Mouse (Mus musculus): Measurements from ENCODE around the gene Eva1c. TPM values are rescaled to one million over a fixed set of nuclear protein-coding genes. Genes with fewer than 3 reads are reported as not detected.

Gene Eva1c
- polyA plus RNA-seq, 1 experiment from 2014 or later: 2.3 TPM

- Histone ChIP-seq H3K4me2 (no peak overlapping the region), H3K36me3 (no peaks in the 10 kb centered on the region), H3K9ac (no peak overlapping the region), H3K27me3 (peaks cover 3% of the 10 kb centered on the region; the same call in 1 of the 2 replicates), H3K4me1 (peaks cover 23% of the 10 kb centered on the region), H3K4me3 (no peak overlapping the region), H3K27ac (no peak overlapping the region), H3K9me3 (no peaks in the 10 kb centered on the region)
- no peak for ATAC-seq (ENCODE audit: insufficient number of reproducible peaks, insufficient read depth, low FRiP score, low TSS enrichment, low read depth)
- WGBS: 57% methylated on average over 9 of the region's 9 CpGs
Measured at GRCm38 (mm10) chr16:90893792-90894191, 67.3 kb downstream of the Eva1c start.

GRCm38 (mm10) chr16:90897651-90898050, 71.1 kb downstream of the Eva1c start:
- WGBS: 92% methylated on average over 3 of the region's 3 CpGs
- Histone ChIP-seq H3K4me3 (no peak overlapping the region), H3K4me1 (peaks cover 17% of the 10 kb centered on the region), H3K27ac (no peak overlapping the region), H3K36me3 (no peaks in the 10 kb centered on the region), H3K9ac (no peak overlapping the region), H3K4me2 (no peak overlapping the region), H3K27me3 (no peaks in the 10 kb centered on the region), H3K9me3 (no peaks in the 10 kb centered on the region)
- ATAC-seq (ENCODE audit: insufficient number of reproducible peaks, insufficient read depth, low FRiP score, low TSS enrichment, low read depth): no peak

- H3K9me3 ChIP-seq: no peaks in the 10 kb centered on the region
- H3K9ac ChIP-seq: no peak overlapping the region
- no peak for ATAC-seq (ENCODE audit: insufficient number of reproducible peaks, insufficient read depth, low FRiP score, low TSS enrichment, low read depth)
- no peaks in the 10 kb centered on the region for H3K27me3 ChIP-seq
- no peak overlapping the region for H3K4me3 ChIP-seq
- no peak overlapping the region for H3K4me2 ChIP-seq
- H3K27ac ChIP-seq: no peak overlapping the region
- 57% methylated on average over 12 of the region's 12 CpGs for WGBS
- peaks cover 5% of the 10 kb centered on the region; the same call in 1 of the 2 replicates for H3K4me1 ChIP-seq
- H3K36me3 ChIP-seq: no peaks in the 10 kb centered on the region
Measured at GRCm38 (mm10) chr16:90899498-90899897, 73.0 kb downstream of the Eva1c start.

GRCm38 (mm10) chr16:90901364-90901763, 74.8 kb downstream of the Eva1c start:
- Histone ChIP-seq H3K36me3 (no peaks in the 10 kb centered on the region), H3K9ac (no peak overlapping the region), H3K4me3 (no peak overlapping the region), H3K27me3 (no peaks in the 10 kb centered on the region), H3K27ac (no peak overlapping the region), H3K4me2 (no peak overlapping the region), H3K4me1 (peaks cover 5% of the 10 kb centered on the region; the same call in 1 of the 2 replicates), H3K9me3 (no peaks in the 10 kb centered on the region)
- no peak for ATAC-seq (ENCODE audit: insufficient number of reproducible peaks, insufficient read depth, low FRiP score, low TSS enrichment, low read depth)
- WGBS: 71% methylated on average over 4 of the region's 4 CpGs

GRCm38 (mm10) chr16:90903300-90903699, 76.8 kb downstream of the Eva1c start:
- H3K4me3 ChIP-seq: no peak overlapping the region
- no peak for ATAC-seq (ENCODE audit: insufficient number of reproducible peaks, insufficient read depth, low FRiP score, low TSS enrichment, low read depth)
- H3K27ac ChIP-seq: no peak overlapping the region
- no peak overlapping the region for H3K4me2 ChIP-seq
- no peaks in the 10 kb centered on the region for H3K9me3 ChIP-seq
- H3K36me3 ChIP-seq: no peaks in the 10 kb centered on the region
- H3K27me3 ChIP-seq: no peaks in the 10 kb centered on the region
- WGBS: 21% methylated on average over 5 of the region's 5 CpGs
- no peak overlapping the region for H3K9ac ChIP-seq
- peaks cover 5% of the 10 kb centered on the region; the same call in 1 of the 2 replicates for H3K4me1 ChIP-seq

- H3K9ac ChIP-seq: no peak overlapping the region
- 62% methylated on average over 7 of the region's 7 CpGs for WGBS
- H3K4me3 ChIP-seq: no peak overlapping the region
- H3K27me3 ChIP-seq: no peaks in the 10 kb centered on the region
- H3K27ac ChIP-seq: no peak overlapping the region
- H3K36me3 ChIP-seq: no peaks in the 10 kb centered on the region
- H3K4me1 ChIP-seq: no peaks in the 10 kb centered on the region; the same call in 1 of the 2 replicates
- no peak overlapping the region for H3K4me2 ChIP-seq
- no peak for ATAC-seq (ENCODE audit: insufficient number of reproducible peaks, insufficient read depth, low FRiP score, low TSS enrichment, low read depth)
- no peaks in the 10 kb centered on the region for H3K9me3 ChIP-seq
Measured at GRCm38 (mm10) chr16:90907250-90907649, 80.7 kb downstream of the Eva1c start.

GRCm38 (mm10) chr16:90910855-90911533, 84.5 kb downstream of the Eva1c start:
- H3K27ac ChIP-seq: no peak overlapping the region
- WGBS: 79% methylated on average over 17 of the region's 17 CpGs
- no peaks in the 10 kb centered on the region for H3K9me3 ChIP-seq
- no peak for ATAC-seq (ENCODE audit: insufficient number of reproducible peaks, insufficient read depth, low FRiP score, low TSS enrichment, low read depth)
- no peak overlapping the region for H3K4me2 ChIP-seq
- H3K4me1 ChIP-seq: no peaks in the 10 kb centered on the region
- no peaks in the 10 kb centered on the region for H3K27me3 ChIP-seq
- H3K4me3 ChIP-seq: no peak overlapping the region
- no peaks in the 10 kb centered on the region for H3K36me3 ChIP-seq
- H3K9ac ChIP-seq: no peak overlapping the region

- H3K4me2 ChIP-seq: no peak overlapping the region
- no peak overlapping the region for H3K9ac ChIP-seq
- no peak overlapping the region for H3K27ac ChIP-seq
- WGBS: 92% methylated on average over 13 of the region's 13 CpGs
- no peaks in the 10 kb centered on the region for H3K27me3 ChIP-seq
- no peak for ATAC-seq (ENCODE audit: insufficient number of reproducible peaks, insufficient read depth, low FRiP score, low TSS enrichment, low read depth)
- no peaks in the 10 kb centered on the region for H3K36me3 ChIP-seq
- no peaks in the 10 kb centered on the region for H3K9me3 ChIP-seq
- no peak overlapping the region for H3K4me3 ChIP-seq
- peaks cover under 1% of the 10 kb centered on the region; the same call in 1 of the 2 replicates for H3K4me1 ChIP-seq
Measured at GRCm38 (mm10) chr16:90911766-90912165, 85.2 kb downstream of the Eva1c start.

GRCm38 (mm10) chr16:90916040-90916481, 89.5 kb downstream of the Eva1c start:
- Histone ChIP-seq H3K27me3 (no peaks in the 10 kb centered on the region), H3K9ac (no peak overlapping the region), H3K27ac (no peak overlapping the region), H3K9me3 (no peaks in the 10 kb centered on the region), H3K4me1 (peaks cover 10% of the 10 kb centered on the region; the same call in 1 of the 2 replicates), H3K36me3 (no peaks in the 10 kb centered on the region), H3K4me3 (no peak overlapping the region), H3K4me2 (no peak overlapping the region)
- WGBS: 41% methylated on average over 12 of the region's 12 CpGs
- ATAC-seq (ENCODE audit: insufficient number of reproducible peaks, insufficient read depth, low FRiP score, low TSS enrichment, low read depth): no peak

- no peak overlapping the region for H3K27ac ChIP-seq
- H3K4me2 ChIP-seq: no peak overlapping the region
- no peaks in the 10 kb centered on the region for H3K27me3 ChIP-seq
- H3K9me3 ChIP-seq: no peaks in the 10 kb centered on the region
- no peak for ATAC-seq (ENCODE audit: insufficient number of reproducible peaks, insufficient read depth, low FRiP score, low TSS enrichment, low read depth)
- H3K4me1 ChIP-seq: peaks cover 10% of the 10 kb centered on the region; the same call in 1 of the 2 replicates
- H3K36me3 ChIP-seq: no peaks in the 10 kb centered on the region
- 57% methylated on average over 8 of the region's 8 CpGs for WGBS
- H3K9ac ChIP-seq: no peak overlapping the region
- H3K4me3 ChIP-seq: no peak overlapping the region
Measured at GRCm38 (mm10) chr16:90917156-90917555, 90.6 kb downstream of the Eva1c start.

- H3K27me3 ChIP-seq: no peaks in the 10 kb centered on the region
- peaks cover 12% of the 10 kb centered on the region for H3K36me3 ChIP-seq
- H3K27ac ChIP-seq: no peak overlapping the region
- no peaks in the 10 kb centered on the region for H3K9me3 ChIP-seq
- peaks cover 10% of the 10 kb centered on the region; the same call in 1 of the 2 replicates for H3K4me1 ChIP-seq
- 61% methylated on average over 10 of the region's 10 CpGs for WGBS
- no peak overlapping the region for H3K4me3 ChIP-seq
- no peak for ATAC-seq (ENCODE audit: insufficient number of reproducible peaks, insufficient read depth, low FRiP score, low TSS enrichment, low read depth)
- no peak overlapping the region for H3K9ac ChIP-seq
- no peak overlapping the region for H3K4me2 ChIP-seq
Measured at GRCm38 (mm10) chr16:90921471-90922159, 95.1 kb downstream of the Eva1c start.
